Mouse (Mus musculus): ENCODE measurements around the gene Taar8c.
"Not testable (repeated sequence)": the region's sequence is repeated elsewhere in the genome, so short reads cannot be mapped to it uniquely, and the experiment has no call there.

Gene Taar8c

DNA sequence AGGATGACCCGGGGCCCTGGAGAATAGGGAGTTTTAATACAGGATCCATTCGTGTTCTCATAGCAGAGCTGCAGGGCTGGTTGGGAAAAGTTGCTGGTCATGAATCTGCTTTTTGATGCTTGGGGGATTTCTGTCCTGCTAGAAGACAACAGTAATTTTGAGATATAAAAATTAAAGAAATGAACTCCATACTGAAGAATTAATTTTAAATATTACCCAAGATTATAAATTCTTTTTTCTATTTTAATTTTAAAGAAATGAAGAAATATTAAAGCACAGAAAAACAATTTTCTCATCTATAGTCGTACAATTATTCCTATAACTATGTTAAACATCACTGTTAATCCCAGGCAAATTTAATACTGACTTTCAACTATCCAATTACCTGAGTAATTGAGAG lies at the start of gene Taar8c:
Gene Taar8c (minus strand): TSS at position 101 of the 400 bp plus-strand sequence.
- DNase-seq (ENCODE audit: low spot score), result not testable (repeated sequence)

DNA sequence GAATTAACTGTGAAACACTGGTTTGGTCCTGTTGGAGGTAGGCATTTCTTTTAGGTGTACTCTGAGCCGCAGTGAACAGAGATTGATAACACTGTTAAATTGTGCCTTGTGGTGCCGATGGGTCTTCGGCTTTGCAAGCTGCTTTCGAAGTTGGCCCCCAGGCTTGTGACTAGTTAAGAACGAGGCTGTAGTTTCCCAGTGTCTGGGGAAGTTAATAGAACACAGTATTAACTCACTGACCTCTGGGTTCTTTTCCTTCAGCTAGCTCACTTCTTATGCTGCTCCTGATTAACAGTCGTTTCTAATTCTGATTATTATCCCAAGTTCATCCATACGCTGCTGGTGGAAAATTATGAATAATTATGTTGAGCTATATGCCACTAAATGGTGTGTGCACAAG lies 48.4 kb upstream of the Taar8c start:
- no peak for DNase-seq (ENCODE audit: low spot score)

DNA sequence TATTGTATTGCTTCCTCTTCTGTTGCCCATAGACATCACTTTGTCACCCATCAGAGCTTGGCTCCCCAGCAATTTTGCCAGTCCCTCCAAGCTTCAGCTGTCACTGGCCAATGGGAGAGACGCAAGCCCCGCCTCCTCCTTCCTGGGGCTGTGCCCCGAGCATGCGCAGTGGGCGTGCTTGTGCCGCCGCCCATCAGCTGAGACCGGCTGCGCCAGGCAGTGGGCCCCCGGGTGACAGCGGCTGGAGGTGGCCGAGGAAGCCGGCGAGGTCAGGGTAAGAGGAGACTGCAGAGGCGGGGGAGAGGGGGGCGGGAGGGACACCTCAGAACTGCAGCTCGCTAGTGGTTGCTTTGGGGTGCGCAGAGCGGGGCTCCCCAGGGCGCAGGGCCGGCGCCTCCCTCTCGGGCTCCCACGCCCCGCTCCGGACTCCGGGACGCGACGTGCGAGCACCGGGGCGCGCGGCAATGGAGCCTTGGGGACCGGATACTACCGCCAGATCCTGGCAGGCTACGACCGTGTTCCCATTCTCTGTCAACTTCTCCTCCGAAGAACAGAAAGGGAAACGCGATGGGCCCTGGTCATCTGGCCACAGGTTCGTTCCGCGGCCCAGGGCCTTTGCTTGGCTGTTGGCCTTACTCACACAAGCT lies 47.5 kb upstream of the Taar8c start, which contains the start of gene Stx7:
Gene Stx7 (plus strand): TSS at position 168 of the 647 bp plus-strand sequence.
- peak; percentile 94 for DNase-seq (ENCODE audit: low spot score)

DNA sequence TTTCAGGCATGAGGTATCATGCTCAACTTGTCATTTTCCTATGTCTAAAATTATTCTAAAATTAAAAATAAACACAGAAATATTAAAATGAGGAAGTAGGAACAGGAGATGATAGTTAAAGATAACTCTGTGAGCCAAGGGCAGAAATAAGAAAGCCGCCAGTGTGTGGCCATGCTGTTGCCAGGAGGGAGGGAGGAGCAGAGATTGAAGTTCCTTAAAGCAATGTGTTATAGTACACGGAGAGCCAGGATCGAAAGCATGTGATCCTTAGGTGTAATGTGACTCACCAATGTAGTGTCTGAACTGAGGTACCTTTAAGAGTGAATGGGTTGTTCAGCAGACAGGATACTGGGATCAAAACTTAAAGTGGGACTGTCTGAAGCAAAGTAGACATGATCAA lies 41.0 kb upstream of the Taar8c start:
- no peak for DNase-seq (ENCODE audit: low spot score)

DNA sequence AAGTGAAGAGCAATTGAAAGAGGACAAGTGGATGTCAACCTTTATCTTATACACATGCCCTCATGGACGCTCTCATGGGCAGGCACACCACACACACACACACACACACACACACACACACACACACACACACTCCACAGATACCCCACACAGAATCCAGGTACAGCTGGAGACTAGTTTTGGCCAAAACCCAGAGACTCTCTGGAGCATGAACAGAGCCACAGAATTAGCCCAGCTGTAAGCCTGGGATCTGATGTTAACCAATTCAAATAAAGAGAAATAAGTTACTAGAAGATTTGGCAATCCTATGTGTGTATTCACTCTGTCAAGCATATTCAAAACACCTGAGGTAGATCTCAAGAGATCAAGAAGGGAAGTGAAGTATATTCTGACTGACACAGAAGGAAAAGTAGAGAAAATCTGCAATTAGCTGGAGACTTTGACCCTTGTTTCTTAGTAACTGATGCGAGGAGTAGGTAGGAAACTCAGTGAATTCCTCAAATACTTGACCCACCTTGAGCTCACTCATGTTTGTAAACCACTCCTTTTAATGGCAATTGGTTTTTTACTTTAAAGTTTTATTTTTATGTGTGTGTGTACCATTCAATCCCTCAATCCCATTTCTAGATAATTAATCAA lies 37.0 kb upstream of the Taar8c start:
- no peak for DNase-seq (ENCODE audit: low spot score)

DNA sequence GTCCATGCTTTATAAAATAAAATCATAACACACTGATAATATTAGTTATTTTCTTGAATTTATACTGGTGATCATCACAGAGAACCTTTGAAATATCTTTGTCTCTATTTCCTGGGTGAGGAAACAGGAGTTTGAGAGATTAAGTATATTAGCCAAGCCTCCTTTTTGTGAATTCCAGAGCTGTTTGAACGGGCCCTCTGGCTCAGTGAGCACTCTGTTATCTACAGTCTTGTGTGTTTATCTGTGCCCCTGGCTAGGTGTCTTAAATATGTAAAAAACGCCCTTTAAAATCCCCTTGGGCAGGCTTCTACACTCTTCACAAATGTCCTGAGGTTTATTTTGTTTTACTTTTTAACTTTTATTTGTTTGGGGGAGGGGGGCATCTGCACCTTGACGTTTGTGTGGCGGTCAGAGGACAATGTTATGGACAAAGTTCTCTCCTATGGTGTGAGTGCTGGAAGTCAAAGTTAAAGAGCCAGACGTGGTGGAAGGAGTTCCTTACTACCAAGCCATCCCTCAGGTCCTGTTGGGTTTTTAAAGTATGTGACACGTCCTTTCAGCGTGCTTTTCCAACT lies 32.4 kb upstream of the Taar8c start:
- no peak for DNase-seq (ENCODE audit: low spot score)

DNA sequence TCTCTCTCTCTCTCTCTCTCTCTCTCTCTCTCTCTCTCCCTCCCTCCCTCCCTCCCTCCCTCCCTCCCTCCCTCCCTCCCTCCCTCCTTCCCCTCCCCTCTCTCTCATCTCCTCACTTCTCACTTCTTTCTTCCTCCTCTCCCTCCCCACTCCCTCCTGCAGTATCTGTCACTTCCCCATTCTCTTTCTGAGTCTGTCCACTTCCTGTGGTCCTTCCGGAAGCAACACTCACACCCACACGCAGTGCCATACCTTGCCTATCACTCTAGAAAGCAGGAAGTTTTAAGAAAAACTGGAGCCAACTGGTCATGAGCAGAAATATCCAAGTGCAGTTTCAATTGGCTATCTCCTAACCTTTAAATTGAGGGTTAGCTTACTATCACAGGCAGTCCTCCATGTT lies 31.4 kb upstream of the Taar8c start:
- no peak for DNase-seq (ENCODE audit: low spot score)

DNA sequence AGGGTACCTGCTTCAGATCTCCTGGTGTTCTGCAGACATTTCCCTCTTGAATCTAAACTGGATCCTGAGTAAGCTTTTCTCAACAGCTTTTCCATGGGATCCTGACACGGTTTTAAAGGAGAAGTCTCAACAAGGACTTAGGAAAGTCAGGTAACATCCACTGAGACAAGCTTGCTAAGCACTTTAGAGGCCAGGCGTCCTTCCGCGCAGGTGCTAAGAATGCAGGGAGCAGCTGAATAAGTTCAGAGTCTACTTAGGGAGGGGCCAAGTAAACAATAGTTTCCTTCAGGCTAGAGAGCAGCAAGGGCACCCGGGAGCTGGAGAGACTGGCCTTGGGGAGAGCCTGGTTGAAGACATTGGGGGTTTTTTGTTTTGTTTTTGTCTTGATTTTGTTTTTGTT lies 30.6 kb upstream of the Taar8c start:
- DNase-seq (ENCODE audit: low spot score), result peak; percentile 49

DNA sequence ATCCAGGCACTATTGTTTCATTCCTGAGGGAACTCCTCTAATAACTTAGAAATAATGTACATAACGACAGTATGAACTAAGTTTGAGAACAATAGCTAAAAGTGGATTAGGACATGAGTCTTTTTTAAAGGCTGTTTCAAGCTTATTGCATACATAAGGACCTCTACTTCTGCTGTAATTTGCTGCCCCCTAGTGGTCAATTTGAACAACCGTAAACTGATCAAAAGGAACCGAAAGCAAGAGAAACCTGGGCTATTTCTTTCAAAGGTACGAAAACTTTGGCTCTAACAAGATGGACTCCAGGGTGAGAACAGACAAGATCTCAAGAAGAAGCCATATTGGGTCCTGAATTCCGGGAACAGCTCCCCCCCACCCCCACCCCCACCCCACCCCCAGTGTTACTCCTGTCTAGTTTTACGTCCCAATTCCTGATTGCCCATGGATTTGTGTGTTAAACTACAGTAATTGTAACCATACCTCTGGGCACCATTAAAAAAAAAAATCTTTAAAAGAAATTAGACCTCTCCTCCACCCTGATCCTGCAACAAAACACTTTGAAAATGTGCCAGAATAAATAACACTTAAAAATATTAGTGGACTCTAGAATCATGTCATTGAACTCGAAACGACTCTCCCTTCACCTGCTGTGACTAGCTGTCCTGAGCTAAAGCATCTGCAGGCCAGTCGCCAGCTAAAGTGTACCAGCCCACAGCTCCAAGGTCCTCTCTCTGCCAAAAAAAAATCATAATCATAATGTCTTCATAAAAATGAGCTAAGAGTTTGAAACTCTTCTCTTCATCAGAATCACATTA lies 29.9 kb upstream of the Taar8c start:
- DNase-seq (ENCODE audit: low spot score), result peak; percentile 54

DNA sequence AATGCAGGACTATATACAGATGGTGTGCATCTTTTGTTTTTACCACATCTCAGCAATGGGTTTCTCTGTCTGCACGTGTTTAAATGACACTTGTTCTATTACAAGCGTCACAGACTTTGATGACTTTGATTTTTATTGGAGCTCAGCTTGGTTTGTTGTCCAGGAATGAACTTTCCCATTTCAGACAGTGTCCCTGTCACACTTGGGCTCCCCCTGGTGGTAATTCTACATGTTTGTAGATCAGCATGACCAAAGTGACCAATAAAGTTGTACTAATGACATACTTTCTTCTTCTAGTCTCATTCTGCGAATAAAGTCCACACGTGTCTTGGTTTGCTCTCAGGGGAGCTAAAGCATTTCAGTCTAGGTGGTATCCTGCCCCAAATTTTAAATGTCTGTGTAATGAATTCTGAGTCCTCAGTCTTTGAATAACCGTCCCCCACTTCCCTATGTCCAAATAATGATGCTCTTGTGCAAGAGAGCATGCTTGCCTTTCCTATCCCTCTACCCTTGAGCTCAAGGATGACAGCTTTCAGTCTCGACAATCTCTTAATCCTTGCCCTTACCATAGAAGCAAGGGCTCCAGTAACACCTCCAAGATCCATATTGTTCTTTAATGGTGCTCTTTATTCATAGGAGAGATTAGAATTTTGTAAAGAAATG lies 9.5 kb upstream of the Taar8c start:
- peak; percentile 63 for DNase-seq (ENCODE audit: low spot score)

DNA sequence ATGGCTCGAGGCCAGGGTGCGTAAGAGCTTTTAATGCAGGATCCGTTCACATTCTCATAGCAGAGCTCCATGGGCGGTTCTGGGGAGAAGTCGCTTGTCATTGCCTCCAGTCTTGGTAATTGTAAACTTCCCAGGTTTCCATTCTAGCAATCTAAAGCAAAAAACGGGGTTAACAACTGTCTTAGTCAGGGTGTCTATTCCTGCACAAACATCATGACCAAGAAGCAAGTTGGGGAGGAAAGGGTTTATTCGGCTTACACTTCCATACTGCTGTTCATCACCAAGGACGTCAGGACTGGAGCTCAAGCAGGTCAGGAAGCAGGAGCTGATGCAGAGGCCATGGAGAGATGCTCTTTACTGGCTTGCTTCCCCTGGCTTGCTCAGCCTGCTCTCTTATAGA lies 7.7 kb upstream of the Taar8c start, which contains the start of gene Taar9:
Gene Taar9 (minus strand): TSS at position 101 of the 400 bp plus-strand sequence.
- not testable (repeated sequence) for DNase-seq (ENCODE audit: low spot score)

DNA sequence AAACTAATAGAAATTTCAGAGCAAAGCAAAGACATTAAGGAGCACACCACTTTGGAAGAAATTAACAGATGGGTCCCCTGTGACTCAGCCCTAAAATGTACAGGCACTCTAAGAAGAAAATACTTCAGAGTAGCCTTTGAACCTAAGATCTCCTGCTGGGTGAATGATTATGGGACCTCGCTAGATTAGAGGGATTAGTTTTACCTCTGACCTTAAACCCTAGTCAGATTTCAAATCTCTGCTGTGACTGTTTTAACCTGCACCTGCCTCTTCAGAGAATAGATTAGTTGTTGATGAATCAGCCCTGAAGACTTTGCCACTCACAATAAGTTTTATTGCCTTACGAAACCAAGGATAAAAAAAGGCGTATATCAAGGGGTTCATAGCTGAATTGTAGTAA lies 6.5 kb upstream of the Taar8c start:
- DNase-seq (ENCODE audit: low spot score), result no peak

DNA sequence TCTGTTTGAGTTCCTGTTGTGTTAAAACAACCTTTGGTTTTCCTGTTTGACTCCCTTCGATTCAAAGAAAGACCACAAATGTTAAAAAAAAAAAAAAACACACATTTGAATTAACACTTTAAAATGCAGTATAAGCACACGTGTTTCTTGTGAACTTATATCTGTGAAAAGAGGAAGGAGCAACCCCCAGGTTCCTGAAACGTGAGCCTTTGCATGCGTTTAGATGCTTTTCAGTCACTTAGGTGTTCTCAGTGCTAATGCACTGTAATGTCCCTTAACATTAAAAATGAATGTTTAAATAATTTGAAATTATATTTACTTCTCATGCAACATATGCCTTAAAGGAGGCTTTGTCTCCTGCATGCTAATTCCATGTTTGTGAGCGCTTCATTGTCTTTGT lies 6.0 kb upstream of the Taar8c start:
- no peak for DNase-seq (ENCODE audit: low spot score)

DNA sequence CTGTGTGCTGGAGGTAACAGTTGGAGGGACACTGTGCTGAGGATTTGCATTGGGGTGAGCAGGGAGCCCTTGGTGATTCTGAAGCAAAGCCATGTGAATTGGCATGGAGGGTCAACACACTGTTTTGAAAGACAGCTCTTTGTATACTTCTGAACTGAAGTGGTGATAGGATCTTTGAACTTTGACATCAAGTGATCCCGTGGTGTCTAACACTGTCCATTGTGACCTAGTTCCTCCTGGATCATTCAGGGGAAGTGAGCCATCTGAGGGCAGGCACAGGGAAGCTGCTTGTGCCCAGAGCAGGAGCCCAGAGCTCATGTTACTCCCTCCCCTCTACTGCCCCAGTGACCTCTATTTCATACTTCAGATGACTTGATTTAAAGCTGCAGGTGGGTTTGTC lies 1.6 kb upstream of the Taar8c start:
- DNase-seq (ENCODE audit: low spot score), result not testable (repeated sequence)

DNA sequence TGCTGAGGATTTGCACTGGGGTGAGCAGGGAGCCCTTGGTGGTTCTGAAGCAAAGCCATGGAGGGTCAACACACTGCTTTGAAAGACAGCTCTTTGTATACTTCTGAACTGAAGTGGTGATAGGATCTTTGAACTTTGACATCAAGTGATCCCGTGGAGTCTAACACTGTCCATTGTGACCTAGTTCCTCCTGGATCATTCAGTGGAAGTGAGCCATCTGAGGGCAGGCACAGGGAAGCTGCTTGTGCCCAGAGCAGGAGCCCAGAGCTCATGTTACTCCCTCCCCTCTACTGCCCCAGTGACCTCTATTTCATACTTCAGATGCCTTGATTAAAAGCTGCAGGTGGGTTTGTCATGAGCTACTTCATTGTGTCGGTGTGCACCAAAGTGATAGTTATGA lies 4.7 kb downstream of the Taar8c start:
- not testable (repeated sequence) for DNase-seq (ENCODE audit: low spot score)

DNA sequence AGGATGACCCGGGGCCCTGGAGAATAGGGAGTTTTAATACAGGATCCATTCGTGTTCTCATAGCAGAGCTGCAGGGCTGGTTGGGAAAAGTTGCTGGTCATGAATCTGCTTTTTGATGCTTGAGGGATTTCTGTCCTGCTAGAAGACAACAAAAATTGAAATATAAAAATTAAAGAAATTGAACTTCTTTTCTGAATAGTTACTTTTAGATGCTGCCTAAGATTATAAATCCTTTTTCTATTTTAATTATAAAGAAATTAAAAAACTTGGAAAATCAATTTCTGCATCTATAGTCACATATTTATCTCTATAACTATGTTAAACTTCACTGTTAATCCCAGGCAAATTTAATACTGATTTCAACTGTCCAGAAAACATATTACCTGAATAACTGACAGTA lies 9.5 kb downstream of the Taar8c start, which contains the start of gene Taar8b:
Gene Taar8b (minus strand): TSS at position 101 of the 400 bp plus-strand sequence.
- no peak for DNase-seq (ENCODE audit: low spot score)

DNA sequence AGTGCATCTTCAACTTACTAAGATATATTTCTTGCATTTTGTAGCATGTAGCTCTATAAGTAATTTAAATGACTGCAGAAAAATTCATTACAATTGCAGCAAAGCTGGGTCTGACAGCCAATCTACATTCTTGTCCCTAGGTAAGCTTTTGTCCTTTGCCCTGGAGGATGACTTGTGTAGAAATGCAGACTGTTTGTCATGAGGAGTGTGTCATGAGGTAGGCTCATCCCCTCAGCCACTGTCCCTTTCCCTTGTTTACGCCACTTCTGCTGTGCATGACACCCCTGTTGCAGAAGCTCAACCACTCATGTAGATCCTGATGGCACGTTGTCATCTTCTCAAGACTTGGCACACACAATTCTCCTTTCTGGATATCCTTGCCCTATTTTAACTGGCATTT lies 14.5 kb downstream of the Taar8c start:
- no peak for DNase-seq (ENCODE audit: low spot score)

DNA sequence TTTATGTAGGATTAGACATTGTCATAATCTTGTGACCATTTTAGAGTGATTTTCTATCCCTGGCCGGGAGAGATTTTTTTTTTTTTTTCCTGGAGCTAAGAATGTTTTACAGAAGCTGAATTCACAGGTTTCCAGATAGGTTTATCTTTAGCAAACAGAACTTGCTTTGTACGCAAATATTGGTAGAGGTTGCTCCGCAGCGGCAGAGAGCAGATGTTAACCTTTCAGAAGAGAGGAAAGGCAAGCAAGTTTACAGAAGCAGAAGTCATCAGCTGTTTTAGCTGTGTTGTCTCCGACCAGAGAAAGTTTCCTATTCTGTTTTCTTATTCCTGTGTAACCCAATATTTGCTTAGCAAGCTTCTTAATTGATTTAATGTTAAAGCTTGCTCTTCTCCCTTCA lies 15.2 kb downstream of the Taar8c start:
- no peak for DNase-seq (ENCODE audit: low spot score)

DNA sequence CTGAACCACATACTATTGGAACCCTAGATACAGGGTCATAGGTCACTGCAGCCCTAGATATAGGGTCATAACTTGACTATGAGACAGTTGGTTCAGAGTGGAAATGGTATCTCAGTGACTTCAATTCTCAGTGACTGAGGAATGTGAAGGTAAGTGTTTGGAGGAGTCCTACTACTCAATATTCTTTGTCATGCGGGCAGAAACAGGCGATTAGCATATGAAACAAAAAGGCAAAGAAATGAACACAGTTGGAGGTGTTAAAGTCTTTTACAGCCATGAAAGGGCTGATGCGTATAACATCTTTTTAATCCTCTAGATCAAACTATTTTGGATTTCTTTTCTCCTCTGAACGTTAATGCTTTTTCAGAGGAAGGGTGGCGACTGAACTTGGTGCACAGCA lies 15.8 kb downstream of the Taar8c start:
- no peak for DNase-seq (ENCODE audit: low spot score)

DNA sequence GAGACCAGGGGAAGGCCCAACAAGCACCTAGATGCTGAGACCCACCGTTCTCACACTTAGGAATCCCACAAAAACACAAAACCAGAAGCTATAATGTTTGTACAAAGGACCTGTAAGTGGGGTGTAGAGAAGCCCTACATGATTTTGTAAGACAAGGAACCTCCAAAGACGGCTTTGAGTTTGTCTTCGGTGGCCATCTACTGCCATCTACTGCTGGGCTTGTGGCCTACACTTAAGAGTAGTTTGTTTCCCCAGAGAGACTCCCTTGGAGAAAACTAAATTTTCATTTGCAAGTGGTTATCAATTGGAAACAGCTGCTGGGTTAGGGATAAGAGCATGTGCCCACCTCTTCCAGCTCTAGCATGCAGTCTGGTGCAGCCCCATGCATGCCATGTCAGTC lies 21.5 kb downstream of the Taar8c start:
- DNase-seq (ENCODE audit: low spot score), result peak; percentile 53

DNA sequence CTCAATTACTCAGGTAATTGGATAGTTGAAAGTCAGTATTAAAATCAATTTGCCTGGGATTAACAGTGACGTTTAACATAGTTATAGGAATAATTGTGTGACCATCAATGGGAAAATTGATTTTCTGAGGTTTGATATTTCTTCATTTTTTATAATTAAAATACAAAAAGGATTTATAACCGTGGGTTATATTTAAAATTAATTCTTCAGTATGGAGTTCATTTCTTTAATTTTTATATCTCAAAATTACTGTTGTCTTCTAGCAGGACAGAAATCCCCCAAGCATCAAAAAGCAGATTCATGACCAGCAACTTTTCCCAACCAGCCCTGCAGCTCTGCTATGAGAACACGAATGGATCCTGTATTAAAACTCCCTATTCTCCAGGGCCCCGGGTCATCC lies 25.5 kb downstream of the Taar8c start, which contains the start of gene Taar8a:
Gene Taar8a (plus strand): TSS at position 301 of the 400 bp plus-strand sequence.
- DNase-seq (ENCODE audit: low spot score), result not testable (repeated sequence)

DNA sequence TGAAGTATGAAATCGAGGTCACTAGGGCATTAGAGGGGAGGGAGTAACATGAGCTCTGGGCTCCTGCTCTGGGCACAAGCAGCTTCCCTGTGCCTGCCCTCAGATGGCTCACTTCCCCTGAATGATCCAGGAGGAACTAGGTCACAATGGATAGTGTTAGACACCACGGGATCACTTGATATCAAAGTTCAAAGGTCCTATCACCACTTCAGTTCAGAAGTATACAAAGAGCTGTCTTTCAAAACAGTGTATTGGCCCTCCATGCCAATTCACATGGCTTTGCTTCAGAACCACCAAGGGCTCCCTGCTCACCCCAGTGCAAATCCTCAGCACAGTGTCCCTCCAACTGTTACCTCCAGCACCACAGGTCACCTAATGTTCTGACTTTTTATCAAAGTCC lies 27.0 kb downstream of the Taar8c start:
- not testable (repeated sequence) for DNase-seq (ENCODE audit: low spot score)
